Mouse (Mus musculus): ENCODE data around the gene Tmem238l. TPM values are rescaled to one million over a fixed set of nuclear protein-coding genes. Genes with fewer than 3 reads are reported as not detected.

Tmem238l gene
- total RNA-seq, 1 experiment: not detected

DNA sequence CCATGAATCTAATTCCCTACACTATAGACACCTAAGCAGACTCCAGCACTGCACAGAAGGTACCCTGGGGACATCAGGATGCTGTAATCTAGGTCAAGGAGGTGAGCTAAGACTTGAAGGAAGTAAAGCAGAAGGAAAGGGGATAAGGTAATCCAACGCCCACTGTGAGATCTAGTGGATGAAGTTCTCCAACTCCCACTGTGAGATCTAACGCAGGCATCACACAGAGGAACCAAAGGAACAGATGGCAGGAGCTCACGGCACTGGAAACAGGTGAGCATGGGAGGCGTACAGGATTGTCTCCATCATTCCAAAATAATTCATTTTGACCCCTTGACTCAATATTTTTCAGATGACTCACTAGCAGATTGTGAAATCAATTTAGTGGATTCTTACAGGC lies 40.0 kb downstream of the Tmem238l start:
- TF ChIP-seq HCFC1 (IDR thresholded peaks at IDR 0.05; ENCODE audit: borderline replicate concordance, insufficient read depth, low read length): no peak
- no peak for TF ChIP-seq MAFK (IDR thresholded peaks at IDR 0.05; ENCODE audit: insufficient read depth, low read depth, low read length)
- TF ChIP-seq CHD2 (IDR thresholded peaks at IDR 0.05; ENCODE audit: low read depth, low read length): no peak
- TF ChIP-seq ZNF384 (IDR thresholded peaks at IDR 0.05; ENCODE audit: low read depth, low read length): no peak
- TF ChIP-seq ZC3H11A (IDR thresholded peaks at IDR 0.05; ENCODE audit: borderline replicate concordance, low read depth, low read length): no peak

DNA sequence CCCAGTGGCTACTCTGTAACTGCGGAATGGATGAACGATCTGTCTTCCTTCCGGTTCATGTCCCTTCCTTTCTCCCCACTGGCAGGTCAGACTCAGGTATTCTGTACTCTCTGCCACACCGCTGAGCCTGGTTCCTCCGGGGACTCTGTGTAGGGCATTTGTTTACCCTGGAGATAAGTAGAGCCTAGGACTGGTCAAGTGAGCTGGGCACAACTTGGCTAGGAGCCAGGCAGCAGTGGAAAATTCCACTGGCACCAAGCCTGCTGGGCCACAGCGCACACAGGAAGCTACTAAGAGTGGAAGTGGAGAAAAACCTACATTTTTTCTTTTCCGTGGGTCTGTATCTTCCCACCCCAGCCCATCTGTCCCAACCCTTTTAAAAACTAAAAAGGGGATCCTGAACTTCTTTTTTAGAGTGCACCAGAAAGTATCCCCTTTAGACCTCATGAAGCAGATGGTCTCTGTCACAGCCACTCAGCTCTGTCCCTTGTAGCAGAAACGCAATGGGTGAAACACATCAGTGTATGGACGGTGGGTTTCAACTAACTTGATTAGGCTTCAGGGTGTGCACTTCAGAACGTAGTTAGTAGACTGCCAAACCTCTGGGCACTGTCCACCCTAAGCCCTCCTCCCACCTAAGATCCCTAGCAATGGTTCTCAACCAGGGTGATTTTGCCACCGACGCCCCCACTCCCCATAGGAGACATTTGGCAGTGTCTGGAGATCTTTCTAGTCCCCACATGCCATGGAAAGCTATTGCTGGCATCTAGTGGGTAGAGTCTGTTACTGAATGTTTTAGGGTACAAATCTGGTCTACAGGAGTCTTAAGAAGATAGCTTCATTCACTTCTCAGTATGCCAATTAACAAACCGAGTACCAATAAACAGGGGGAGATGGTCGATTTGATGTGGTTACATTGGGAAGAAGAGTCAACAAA lies 42.3 kb downstream of the Tmem238l start:
- H3K4me1 ChIP-seq (ENCODE audit: control insufficient read depth in 2 of 2, insufficient read depth in 2 of 2, low read length in 2 of 2, poor library complexity in 1 of 2): no peaks in the 10 kb centered on the region
- TF ChIP-seq CHD2 (IDR thresholded peaks at IDR 0.05; ENCODE audit: low read depth, low read length): no peak
- TF ChIP-seq ZC3H11A (IDR thresholded peaks at IDR 0.05; ENCODE audit: borderline replicate concordance, low read depth, low read length): no peak
- no peak for TF ChIP-seq HCFC1 (IDR thresholded peaks at IDR 0.05; ENCODE audit: borderline replicate concordance, insufficient read depth, low read length)
- no peak for TF ChIP-seq MAFK (IDR thresholded peaks at IDR 0.05; ENCODE audit: insufficient read depth, low read depth, low read length)
- TF ChIP-seq ZNF384 (IDR thresholded peaks at IDR 0.05; ENCODE audit: low read depth, low read length): no peak
- no peak overlapping the region; the same call in 1 of the 2 replicates for H3K27ac ChIP-seq (ENCODE audit: insufficient read depth, low read depth, low read length, poor library complexity, severe bottlenecking)
- no peak overlapping the region for H3K4me3 ChIP-seq (ENCODE audit: insufficient read depth in 1 of 2, low read depth in 1 of 2, low read length in 2 of 2, poor library complexity in 1 of 2, severe bottlenecking in 1 of 2)
- in situ Hi-C loops (cut with MboI; ENCODE audit: low sequenced_read_pairs in 2 of 2, unreplicated experiment in 2 of 2): no loop called here
- no peak for DNase-seq (ENCODE audit: low read depth, low spot score)
- H3K9ac ChIP-seq (ENCODE audit: insufficient read depth, low read depth, low read length, poor library complexity, severe bottlenecking): no peak overlapping the region
- H3K9me3 ChIP-seq (ENCODE audit: control insufficient read depth, insufficient read depth, low read depth, low read length): no peaks in the 10 kb centered on the region
- no peaks in the 10 kb centered on the region for H3K36me3 ChIP-seq (ENCODE audit: control insufficient read depth, insufficient read depth, low read length, poor library complexity, severe bottlenecking)

More for the DNA sequence above, 40.0 kb downstream of the Tmem238l start:
- no peak for DNase-seq (ENCODE audit: low read depth, low spot score)
- Histone ChIP-seq H3K27ac (ENCODE audit: insufficient read depth, low read depth, low read length, poor library complexity, severe bottlenecking) (no peak overlapping the region), H3K9me3 (ENCODE audit: control insufficient read depth, insufficient read depth, low read depth, low read length) (no peaks in the 10 kb centered on the region), H3K9ac (ENCODE audit: insufficient read depth, low read depth, low read length, poor library complexity, severe bottlenecking) (no peak overlapping the region), H3K36me3 (ENCODE audit: control insufficient read depth, insufficient read depth, low read length, poor library complexity, severe bottlenecking) (no peaks in the 10 kb centered on the region), H3K4me3 (ENCODE audit: insufficient read depth in 1 of 2, low read depth in 1 of 2, low read length in 2 of 2, poor library complexity in 1 of 2, severe bottlenecking in 1 of 2) (no peak overlapping the region), H3K4me1 (ENCODE audit: control insufficient read depth in 2 of 2, insufficient read depth in 2 of 2, low read length in 2 of 2, poor library complexity in 1 of 2) (0 out of 4 replicates have a peak, but pooled peaks cover 0 to 2% of the 10 kb centered on the region in 2 experiments)
- in situ Hi-C loops (cut with MboI; ENCODE audit: low sequenced_read_pairs in 2 of 2, unreplicated experiment in 2 of 2): no loop called here

DNA sequence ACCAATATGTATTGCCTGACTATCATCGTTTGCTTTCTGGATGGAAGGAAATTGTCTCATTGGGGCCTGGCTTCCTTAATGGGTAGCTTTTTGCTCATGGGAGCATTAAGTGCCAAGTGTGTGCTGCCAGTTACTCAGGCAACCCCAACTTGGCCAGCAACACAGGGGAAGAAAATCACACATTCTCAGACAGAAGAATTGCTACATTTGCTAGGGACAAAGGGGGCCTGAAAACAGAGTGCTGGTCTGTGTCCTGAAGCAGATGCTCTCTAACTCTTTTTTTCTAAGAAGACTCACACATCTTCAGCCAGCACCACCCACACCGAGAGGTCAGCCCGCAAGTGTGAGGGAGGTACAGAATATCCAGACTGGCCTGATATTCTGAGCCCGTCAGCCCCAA lies 44.2 kb downstream of the Tmem238l start:
- no peak for TF ChIP-seq CHD2 (IDR thresholded peaks at IDR 0.05; ENCODE audit: low read depth, low read length)
- TF ChIP-seq HCFC1 (IDR thresholded peaks at IDR 0.05; ENCODE audit: borderline replicate concordance, insufficient read depth, low read length): no peak
- TF ChIP-seq ZNF384 (IDR thresholded peaks at IDR 0.05; ENCODE audit: low read depth, low read length): no peak
- no peak for TF ChIP-seq ZC3H11A (IDR thresholded peaks at IDR 0.05; ENCODE audit: borderline replicate concordance, low read depth, low read length)
- TF ChIP-seq MAFK (IDR thresholded peaks at IDR 0.05; ENCODE audit: insufficient read depth, low read depth, low read length): no peak
- no peaks in the 10 kb centered on the region for H3K4me1 ChIP-seq (ENCODE audit: control insufficient read depth in 2 of 2, insufficient read depth in 2 of 2, low read length in 2 of 2, poor library complexity in 1 of 2)
- H3K4me3 ChIP-seq (ENCODE audit: insufficient read depth in 1 of 2, low read depth in 1 of 2, low read length in 2 of 2, poor library complexity in 1 of 2, severe bottlenecking in 1 of 2): no peak overlapping the region
- in situ Hi-C loops (cut with MboI; ENCODE audit: low sequenced_read_pairs in 2 of 2, unreplicated experiment in 2 of 2): no loop called here
- no peaks in the 10 kb centered on the region for H3K9me3 ChIP-seq (ENCODE audit: control insufficient read depth, insufficient read depth, low read depth, low read length)
- H3K9ac ChIP-seq (ENCODE audit: insufficient read depth, low read depth, low read length, poor library complexity, severe bottlenecking): no peak overlapping the region
- H3K27ac ChIP-seq (ENCODE audit: insufficient read depth, low read depth, low read length, poor library complexity, severe bottlenecking): no peak overlapping the region
- DNase-seq (ENCODE audit: low read depth, low spot score): no peak
- H3K36me3 ChIP-seq (ENCODE audit: control insufficient read depth, insufficient read depth, low read length, poor library complexity, severe bottlenecking): no peaks in the 10 kb centered on the region

DNA sequence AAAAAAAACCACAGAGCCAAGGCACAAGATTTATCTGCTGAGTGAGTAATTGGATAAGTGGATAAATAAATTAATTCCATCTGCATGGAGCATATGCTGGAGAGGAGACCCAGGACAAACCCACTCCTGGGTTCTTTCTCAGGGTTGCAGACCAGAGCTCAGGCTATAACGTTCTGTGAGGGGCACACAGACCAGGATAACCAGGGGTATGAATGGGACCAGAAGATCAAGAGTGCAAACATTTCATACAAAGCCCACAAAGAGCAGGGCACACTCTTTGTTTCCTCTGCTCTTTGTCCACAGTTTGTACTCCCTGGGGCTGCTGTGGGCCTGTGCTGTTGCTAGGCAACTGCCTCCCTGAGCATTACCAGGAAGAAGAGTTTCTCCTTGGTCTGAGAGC lies 45.3 kb downstream of the Tmem238l start:
- Histone ChIP-seq H3K36me3 (ENCODE audit: control insufficient read depth, insufficient read depth, low read length, poor library complexity, severe bottlenecking) (no peaks in the 10 kb centered on the region), H3K27ac (ENCODE audit: insufficient read depth, low read depth, low read length, poor library complexity, severe bottlenecking) (no peak overlapping the region), H3K4me3 (ENCODE audit: insufficient read depth in 1 of 2, low read depth in 1 of 2, low read length in 2 of 2, poor library complexity in 1 of 2, severe bottlenecking in 1 of 2) (no peak overlapping the region), H3K9me3 (ENCODE audit: control insufficient read depth, insufficient read depth, low read depth, low read length) (0 out of 2 replicates have a peak, but pooled peaks cover 2% of the 10 kb centered on the region), H3K9ac (ENCODE audit: insufficient read depth, low read depth, low read length, poor library complexity, severe bottlenecking) (no peak overlapping the region), H3K4me1 (ENCODE audit: control insufficient read depth in 2 of 2, insufficient read depth in 2 of 2, low read length in 2 of 2, poor library complexity in 1 of 2) (no peaks in the 10 kb centered on the region)
- TF ChIP-seq MAFK (IDR thresholded peaks at IDR 0.05; ENCODE audit: insufficient read depth, low read depth, low read length): no peak
- no peak for TF ChIP-seq HCFC1 (IDR thresholded peaks at IDR 0.05; ENCODE audit: borderline replicate concordance, insufficient read depth, low read length)
- no peak for TF ChIP-seq ZC3H11A (IDR thresholded peaks at IDR 0.05; ENCODE audit: borderline replicate concordance, low read depth, low read length)
- TF ChIP-seq CHD2 (IDR thresholded peaks at IDR 0.05; ENCODE audit: low read depth, low read length): no peak
- no peak for TF ChIP-seq ZNF384 (IDR thresholded peaks at IDR 0.05; ENCODE audit: low read depth, low read length)
- in situ Hi-C loops (cut with MboI; ENCODE audit: low sequenced_read_pairs in 2 of 2, unreplicated experiment in 2 of 2): no loop called here
- DNase-seq (ENCODE audit: low read depth, low spot score): no peak
